Mouse (Mus musculus) 3T3-L1 (cell line): ENCODE measurements at regions not wholly inside any gene's neighbourhood (a gene's known extent, or its start where the extent isn't known, plus 50 kb on each side); places are given as distances from the start of the nearest gene placed in this dataset.
A peak's percentile ranks its signal among the peaks of the same experiment; 100 is the strongest.
"Not testable (repeated sequence)": the region's sequence is repeated elsewhere in the genome, so short reads cannot be mapped to it uniquely, and the experiment has no call there.

Source experiments
- DNase-seq: peaks from one replicate; pipeline ENCODE4 v3.0.0-alpha.2; 2015; ENCODE audit warnings: low read depth, low spot score

- no peak for DNase-seq
Measured at GRCm38 (mm10) chr1:107677404-107677803, 87.6 kb downstream of the Serpinb8 start.

DNA sequence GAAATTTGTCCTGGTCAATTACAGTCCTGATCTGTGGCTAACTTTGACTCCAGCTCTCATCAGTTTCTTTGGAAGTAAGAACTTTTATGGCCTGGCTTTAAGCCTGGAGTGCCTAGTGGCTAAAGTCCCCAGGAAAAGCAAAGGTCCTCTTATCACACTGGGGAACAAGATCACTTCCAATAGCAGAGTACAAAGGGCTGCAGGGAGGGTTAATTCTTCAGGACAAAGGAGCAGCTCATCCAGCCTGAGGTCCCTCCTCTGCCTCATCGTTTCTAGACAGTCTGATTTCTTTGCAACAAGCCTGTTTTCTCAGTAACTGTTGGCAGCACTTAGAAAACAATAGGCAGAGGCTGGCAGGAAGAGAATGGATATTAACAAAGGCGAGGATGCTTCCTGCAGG lies 107.1 kb downstream of the Serpinb8 start:
- no peak for DNase-seq

- no peak for DNase-seq
Measured at GRCm38 (mm10) chr1:107706108-107706548, 116.3 kb downstream of the Serpinb8 start.

DNA sequence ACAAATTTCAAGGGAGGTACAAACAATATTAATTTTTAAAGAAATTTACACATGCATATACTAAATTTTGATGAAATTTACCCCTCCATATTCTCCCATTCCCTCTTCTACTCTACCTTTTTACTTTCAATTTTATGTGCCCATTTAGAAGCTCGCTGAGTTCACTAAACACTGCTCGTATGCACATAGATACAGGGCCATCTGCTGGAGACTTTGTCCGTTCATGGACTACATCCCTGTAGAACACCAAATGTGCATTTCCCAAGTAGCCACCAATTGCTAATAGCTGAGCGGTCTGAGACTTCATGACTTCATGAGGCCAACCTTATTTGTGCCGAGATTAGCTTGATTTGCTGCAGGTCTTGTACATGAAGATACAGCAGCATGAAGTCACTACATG lies 118.8 kb downstream of the Serpinb8 start:
- no peak for DNase-seq

DNA sequence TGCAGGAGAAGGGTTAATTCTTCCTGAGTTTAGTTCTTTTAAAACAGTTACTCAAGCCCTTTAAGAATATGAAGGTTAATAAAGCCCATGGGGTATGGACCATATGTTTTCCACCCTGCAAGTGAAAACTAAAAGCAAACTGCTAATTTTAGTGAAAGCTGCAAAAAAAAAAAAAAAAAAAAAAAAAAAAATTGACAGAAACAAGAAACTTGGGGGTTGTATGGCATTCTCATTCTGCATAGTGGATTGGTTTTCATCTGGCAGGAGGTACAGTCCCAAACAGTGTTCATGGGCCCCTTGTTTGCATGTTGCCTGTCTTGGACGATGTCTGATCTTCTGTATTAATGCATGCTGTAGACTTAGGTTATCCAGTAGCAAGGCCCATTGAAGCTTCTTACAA lies 125.1 kb downstream of the Serpinb8 start:
- DNase-seq = no peak

DNA sequence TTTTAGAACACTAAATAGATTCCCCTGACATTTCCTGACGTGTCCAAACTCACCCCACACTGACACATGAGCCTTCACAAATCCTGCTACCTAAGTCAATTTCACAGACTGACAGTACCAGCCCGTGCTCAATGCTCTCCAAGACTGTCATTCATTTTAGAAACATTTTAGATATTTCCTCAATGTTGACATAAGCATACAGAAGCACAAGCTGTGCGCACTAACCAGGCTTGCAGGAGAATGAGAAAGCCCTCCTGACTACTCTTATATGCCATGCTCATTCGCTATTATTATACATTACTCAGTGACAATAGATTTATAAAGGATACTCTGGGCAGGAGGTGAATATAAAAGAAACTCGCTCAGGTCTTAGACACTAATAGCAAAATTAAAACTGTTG lies 129.5 kb downstream of the Serpinb8 start:
- no peak for DNase-seq

DNA sequence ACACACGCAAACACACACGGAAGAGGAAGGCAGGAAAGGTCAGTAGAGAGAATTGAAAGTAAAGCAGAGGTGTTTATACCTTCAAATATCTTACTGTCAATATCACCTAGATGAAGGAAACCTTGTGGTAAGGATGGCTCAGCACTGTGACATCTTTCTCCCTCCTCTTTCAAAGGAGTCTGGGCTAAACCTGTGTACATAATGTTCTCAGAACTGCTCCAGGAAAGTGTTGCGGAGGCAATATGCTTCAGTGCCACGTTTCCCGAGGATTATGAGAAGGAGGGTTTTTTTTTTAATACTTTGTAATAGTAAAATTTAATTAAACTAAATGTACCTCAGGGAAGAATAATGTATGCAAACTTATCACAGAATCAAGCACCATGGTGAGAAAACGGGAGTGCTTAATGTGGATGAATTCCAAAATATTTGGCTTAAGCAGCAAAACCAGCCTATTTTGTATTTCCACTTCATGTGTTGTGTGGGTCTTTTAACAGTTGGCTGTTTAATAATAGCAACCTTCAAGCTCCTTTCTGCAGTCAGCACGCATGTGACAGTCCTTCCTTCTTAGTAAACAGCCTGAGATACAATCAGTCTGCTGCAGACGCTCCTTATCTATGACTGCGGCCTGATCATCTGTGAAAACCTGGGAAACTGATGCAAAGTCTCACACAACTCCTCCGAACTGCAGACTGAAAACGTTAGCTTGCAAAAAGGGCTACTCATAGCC lies 138.5 kb downstream of the Serpinb8 start:
- DNase-seq = no peak

GRCm38 (mm10) chr1:107765307-107765706 lies 175.5 kb downstream of the Serpinb8 start:
- DNase-seq = no peak

DNA sequence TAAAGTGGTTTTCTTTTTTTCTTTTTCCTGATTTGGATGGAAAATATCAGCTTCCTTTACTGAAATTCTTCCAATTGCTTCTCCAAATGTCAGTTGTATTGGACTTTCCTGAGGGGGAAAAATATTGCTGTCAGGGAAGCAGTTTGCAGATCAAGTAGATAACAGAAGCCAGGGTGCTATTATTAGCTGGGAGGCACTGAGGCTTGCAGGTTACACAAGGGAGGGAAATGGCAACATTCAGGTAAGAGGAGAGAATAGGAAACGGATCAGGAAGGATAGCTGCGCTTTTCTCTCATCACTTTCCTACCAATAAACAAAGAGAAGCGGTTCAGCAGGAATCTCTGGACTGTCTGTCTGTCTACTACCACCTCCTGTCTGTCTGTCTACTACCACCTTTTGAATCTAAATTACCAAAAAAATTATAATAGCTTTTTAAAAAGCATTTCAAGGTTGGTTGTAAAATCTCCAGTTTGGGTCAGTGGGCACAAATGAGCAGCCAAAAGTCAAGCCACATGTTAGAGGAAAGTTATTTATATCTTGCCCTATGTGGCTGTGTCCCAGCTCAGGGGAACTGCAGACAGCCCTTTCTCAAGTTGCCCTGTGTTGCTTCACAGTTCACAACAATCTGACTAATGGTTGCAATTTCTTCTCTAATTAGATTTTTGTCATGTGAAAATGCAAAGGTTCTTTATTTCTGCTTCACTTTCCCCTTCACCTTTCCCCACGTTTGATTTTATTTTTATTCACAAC lies 177.6 kb downstream of the Serpinb8 start:
- DNase-seq = no peak

- DNase-seq = no peak
Measured at GRCm38 (mm10) chr1:107772967-107773366, 183.2 kb downstream of the Serpinb8 start.

DNA sequence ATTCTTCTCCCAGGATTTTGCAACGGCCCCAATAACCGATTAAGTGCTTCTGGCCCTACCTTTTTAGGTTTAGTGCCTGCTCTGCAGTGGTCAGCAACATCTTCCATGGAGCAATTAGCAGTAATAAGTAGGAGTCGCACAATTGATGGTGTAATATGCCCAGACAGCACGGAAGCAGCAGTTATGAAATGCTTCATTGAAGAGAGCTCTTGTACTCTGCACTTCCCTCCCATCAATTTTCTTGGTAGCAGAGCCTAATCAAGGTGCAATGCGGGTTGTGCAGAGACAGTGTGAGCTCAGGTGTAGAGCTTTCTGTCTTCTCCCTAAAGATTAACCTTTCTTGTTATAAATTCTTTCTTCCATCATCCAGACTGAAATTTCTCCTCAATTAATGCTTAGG lies 193.3 kb downstream of the Serpinb8 start:
- no peak for DNase-seq

DNA sequence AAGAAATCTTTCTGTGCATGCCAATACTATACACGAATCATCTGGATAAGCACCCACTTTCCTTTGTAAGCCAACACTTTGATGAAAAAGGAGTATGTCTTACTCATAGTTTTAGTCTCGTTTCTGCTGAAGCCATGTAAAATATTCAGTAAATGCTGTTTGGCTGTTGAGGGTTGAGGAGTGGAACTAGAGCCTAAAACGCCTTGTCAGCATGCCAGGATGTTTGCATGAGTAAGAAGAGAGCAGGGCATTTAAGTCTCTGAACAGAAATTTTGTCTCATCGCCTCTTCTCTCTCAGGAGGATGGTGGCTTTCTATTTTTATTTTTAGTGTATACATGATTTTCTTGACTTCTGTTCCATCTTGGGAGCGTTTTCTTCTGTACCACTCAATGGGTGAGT lies 216.0 kb downstream of the Serpinb8 start:
- peak; percentile 31 for DNase-seq

GRCm38 (mm10) chr1:107807367-107807766 lies 217.6 kb downstream of the Serpinb8 start:
- not testable (repeated sequence) for DNase-seq

- no peak for DNase-seq
Measured at GRCm38 (mm10) chr1:107811136-107811535, 221.3 kb downstream of the Serpinb8 start.

DNA sequence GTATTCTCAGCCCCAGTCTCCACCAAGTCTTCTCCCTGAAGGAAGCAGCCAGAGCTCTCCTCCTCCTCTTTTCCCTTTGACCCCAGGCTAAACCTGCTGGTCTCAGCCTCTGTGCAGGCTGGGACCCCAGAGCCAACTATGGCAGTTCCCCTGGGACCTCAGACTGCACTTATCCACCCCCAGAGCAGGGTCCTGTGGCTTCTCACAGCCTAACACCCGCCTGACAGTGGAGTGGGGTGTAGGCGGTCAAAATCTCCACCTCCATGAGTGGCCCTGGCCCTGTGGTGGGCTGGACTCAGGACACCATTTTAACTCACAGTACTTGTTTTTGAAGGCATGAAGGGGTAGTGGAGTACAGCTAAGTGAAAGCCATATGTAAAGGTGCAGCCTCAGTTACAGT lies 222.1 kb downstream of the Serpinb8 start:
- DNase-seq = no peak

GRCm38 (mm10) chr1:107837877-107838276 lies 248.1 kb downstream of the Serpinb8 start:
- no peak for DNase-seq

GRCm38 (mm10) chr1:107852386-107852785 lies 262.6 kb downstream of the Serpinb8 start:
- DNase-seq = no peak

- no peak for DNase-seq
Measured at GRCm38 (mm10) chr1:107853001-107853400, 263.2 kb downstream of the Serpinb8 start.

GRCm38 (mm10) chr1:107897743-107898437 lies 308.1 kb downstream of the Serpinb8 start:
- DNase-seq = no peak

GRCm38 (mm10) chr1:107899261-107899660 lies 309.5 kb downstream of the Serpinb8 start:
- DNase-seq = no peak

GRCm38 (mm10) chr1:107900449-107900848 lies 310.6 kb downstream of the Serpinb8 start:
- DNase-seq = no peak

- no peak for DNase-seq
Measured at GRCm38 (mm10) chr1:107900913-107901312, 311.1 kb downstream of the Serpinb8 start.
